Mouse (Mus musculus): ENCODE measurements around the gene Mfsd9. TPM values are rescaled to one million over a fixed set of nuclear protein-coding genes. Genes with fewer than 3 reads are reported as not detected.

The Mfsd9 gene
- polyA plus RNA-seq, 1 experiment: 1.2 TPM

DNA sequence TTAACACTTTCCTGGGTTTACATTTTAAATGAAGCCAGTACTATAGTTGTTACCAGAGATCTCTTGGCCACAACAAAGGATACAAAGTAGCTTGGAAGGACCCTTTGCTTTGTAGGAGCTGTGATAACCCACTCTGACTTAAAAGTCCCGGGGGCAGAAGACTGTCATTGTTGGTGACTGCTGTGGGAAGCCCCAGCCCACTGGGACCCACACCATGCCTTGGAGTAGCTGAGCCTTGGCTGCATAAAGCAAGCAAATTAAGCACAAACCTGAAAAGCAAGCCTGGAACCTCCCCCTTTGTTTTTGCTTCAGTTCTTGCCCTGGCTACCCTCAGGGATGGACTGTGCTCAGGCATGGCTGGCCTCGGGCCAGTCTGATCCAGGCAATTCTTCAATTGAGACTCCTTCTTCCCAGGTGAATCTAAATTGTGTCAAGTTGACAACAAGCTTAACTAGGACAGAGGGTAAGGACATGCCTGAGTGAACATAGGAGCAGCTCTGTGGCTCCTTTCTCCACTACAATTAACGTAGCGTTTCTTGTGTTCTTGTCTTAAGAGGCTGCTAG is 21.1 kb downstream of the Mfsd9 start:
- H3K27me3 ChIP-seq (ENCODE audit: control insufficient read depth, insufficient read depth, insufficient read length): no peaks in the 10 kb centered on the region
- H3K79me2 ChIP-seq (ENCODE audit: control insufficient read depth, insufficient read depth): no peaks in the 10 kb centered on the region
- no peaks in the 10 kb centered on the region for H3K79me3 ChIP-seq (ENCODE audit: low read depth)
- TF ChIP-seq MYOG (IDR thresholded peaks at IDR 0.05; ENCODE audit: control insufficient read depth, extremely low read depth, insufficient read length): no peak
- no peak for TF ChIP-seq CTCF (IDR thresholded peaks at IDR 0.05; ENCODE audit: control insufficient read depth, insufficient read depth, insufficient read length)
- TF ChIP-seq MYOD1 (IDR thresholded peaks at IDR 0.05; ENCODE audit: control insufficient read depth, insufficient read length, low read depth): no peak
- no peak for TF ChIP-seq MAX (IDR thresholded peaks at IDR 0.05)
- TF ChIP-seq USF1 (IDR thresholded peaks at IDR 0.05; ENCODE audit: low read depth): no peak
- TF ChIP-seq FOSL1 (IDR thresholded peaks at IDR 0.05; ENCODE audit: insufficient read depth, low read length, poor library complexity, severe bottlenecking): no peak
- no peak for TF ChIP-seq CEBPB (IDR thresholded peaks at IDR 0.05; ENCODE audit: low read depth)
- no peak overlapping the region for H3ac ChIP-seq (ENCODE audit: control insufficient read depth, insufficient read length, low read depth)
- H3K4me3 ChIP-seq (ENCODE audit: insufficient read depth, poor library complexity, severe bottlenecking): no peak overlapping the region
- no peaks in the 10 kb centered on the region for H3K36me3 ChIP-seq (ENCODE audit: control insufficient read depth, insufficient read depth)

DNA sequence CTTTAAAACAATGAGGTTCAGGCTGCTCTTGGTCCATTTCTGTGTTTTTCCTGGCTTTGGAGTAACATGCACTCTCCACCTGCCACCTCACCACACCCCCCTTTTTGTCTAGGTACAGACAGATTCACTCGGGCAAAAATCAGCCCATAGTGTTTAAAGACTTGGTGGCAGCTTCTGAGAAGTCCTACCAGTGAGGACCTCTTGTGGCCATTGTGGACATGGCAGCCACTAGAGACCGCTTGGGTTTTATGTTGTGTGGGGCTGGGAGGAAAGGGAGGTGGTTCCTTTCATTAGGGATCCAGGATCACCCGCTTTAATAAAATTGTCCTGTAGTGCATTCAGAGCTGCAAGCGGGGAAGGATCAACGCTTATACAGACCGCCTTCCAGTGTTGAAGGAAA is 21.9 kb downstream of the Mfsd9 start:
- Histone ChIP-seq H3K4me3 (ENCODE audit: insufficient read depth, poor library complexity, severe bottlenecking) (no peak overlapping the region), H3K79me3 (ENCODE audit: low read depth) (no peaks in the 10 kb centered on the region), H3K27me3 (ENCODE audit: control insufficient read depth, insufficient read depth, insufficient read length) (no peaks in the 10 kb centered on the region), H3K79me2 (ENCODE audit: control insufficient read depth, insufficient read depth) (no peaks in the 10 kb centered on the region), H3ac (ENCODE audit: control insufficient read depth, insufficient read length, low read depth) (no peak overlapping the region), H3K36me3 (ENCODE audit: control insufficient read depth, insufficient read depth) (no peaks in the 10 kb centered on the region)
- peak; percentile 27 for TF ChIP-seq CTCF (IDR thresholded peaks at IDR 0.05; ENCODE audit: control insufficient read depth, insufficient read depth, insufficient read length)
- TF ChIP-seq MYOD1 (IDR thresholded peaks at IDR 0.05; ENCODE audit: control insufficient read depth, insufficient read length, low read depth): no peak
- no peak for TF ChIP-seq MAX (IDR thresholded peaks at IDR 0.05)
- no peak for TF ChIP-seq MYOG (IDR thresholded peaks at IDR 0.05; ENCODE audit: control insufficient read depth, extremely low read depth, insufficient read length)

DNA sequence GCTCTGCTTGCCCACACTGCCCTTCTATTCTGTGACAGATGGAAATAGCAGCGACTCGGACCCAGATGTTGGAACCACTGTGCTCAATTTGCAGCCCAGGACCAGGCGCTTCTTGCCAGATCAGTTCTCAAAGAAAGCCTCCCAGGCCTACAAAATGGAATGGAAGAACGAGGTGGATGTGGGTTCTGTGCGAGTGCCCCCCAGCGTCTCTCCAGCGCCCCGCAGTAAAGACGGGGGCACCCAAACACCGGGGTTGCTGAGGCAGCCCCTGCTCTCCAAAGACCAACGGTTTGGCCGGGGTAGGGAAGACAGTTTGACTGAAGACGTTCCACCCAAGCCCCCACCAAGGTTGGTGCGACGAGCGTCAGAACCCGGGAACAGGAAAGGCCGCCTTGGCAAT is 22.9 kb downstream of the Mfsd9 start:
- H3K36me3 ChIP-seq (ENCODE audit: control insufficient read depth, insufficient read depth): no peaks in the 10 kb centered on the region
- no peak for TF ChIP-seq CEBPB (IDR thresholded peaks at IDR 0.05; ENCODE audit: low read depth)
- no peak for TF ChIP-seq USF1 (IDR thresholded peaks at IDR 0.05; ENCODE audit: low read depth)
- no peaks in the 10 kb centered on the region for H3K79me2 ChIP-seq (ENCODE audit: control insufficient read depth, insufficient read depth)
- H3K4me3 ChIP-seq (ENCODE audit: insufficient read depth, poor library complexity, severe bottlenecking): no peak overlapping the region
- H3K27me3 ChIP-seq (ENCODE audit: control insufficient read depth, insufficient read depth, insufficient read length): no peaks in the 10 kb centered on the region
- H3K79me3 ChIP-seq (ENCODE audit: low read depth): no peaks in the 10 kb centered on the region
- no peak overlapping the region for H3ac ChIP-seq (ENCODE audit: control insufficient read depth, insufficient read length, low read depth)

DNA sequence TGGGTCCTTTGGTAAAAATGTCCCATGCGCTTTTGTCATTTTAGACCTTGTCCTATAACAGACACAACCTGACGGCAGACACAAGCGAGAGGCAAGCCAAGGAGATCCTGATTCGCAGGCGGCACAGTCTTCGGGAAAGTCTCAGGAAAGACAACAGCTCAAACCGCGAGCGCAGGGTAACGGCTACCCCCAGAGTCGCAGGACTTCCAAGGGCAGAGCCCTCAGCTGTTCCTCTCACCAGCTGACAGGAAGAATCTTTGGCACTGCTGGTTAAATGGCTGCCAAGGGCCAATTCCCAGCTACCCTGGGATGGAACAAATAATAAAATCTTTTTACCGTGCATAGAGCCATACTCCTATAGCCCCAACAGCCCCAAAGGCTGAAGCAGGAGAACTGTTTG is 25.0 kb downstream of the Mfsd9 start:
- H3K79me3 ChIP-seq (ENCODE audit: low read depth): no peaks in the 10 kb centered on the region
- H3K27me3 ChIP-seq (ENCODE audit: control insufficient read depth, insufficient read depth, insufficient read length): no peaks in the 10 kb centered on the region
- H3K79me2 ChIP-seq (ENCODE audit: control insufficient read depth, insufficient read depth): no peaks in the 10 kb centered on the region
- no peaks in the 10 kb centered on the region for H3K36me3 ChIP-seq (ENCODE audit: control insufficient read depth, insufficient read depth)
- H3ac ChIP-seq (ENCODE audit: control insufficient read depth, insufficient read length, low read depth): no peak overlapping the region
- H3K4me3 ChIP-seq (ENCODE audit: insufficient read depth, poor library complexity, severe bottlenecking): no peak overlapping the region
- TF ChIP-seq USF1 (IDR thresholded peaks at IDR 0.05; ENCODE audit: low read depth) (no peak), MYOD1 (IDR thresholded peaks at IDR 0.05; ENCODE audit: control insufficient read depth, insufficient read length, low read depth) (no peak), MAX (IDR thresholded peaks at IDR 0.05) (no peak), MYOG (IDR thresholded peaks at IDR 0.05; ENCODE audit: control insufficient read depth, extremely low read depth, insufficient read length) (no peak), FOSL1 (IDR thresholded peaks at IDR 0.05; ENCODE audit: insufficient read depth, low read length, poor library complexity, severe bottlenecking) (no peak), CTCF (IDR thresholded peaks at IDR 0.05; ENCODE audit: control insufficient read depth, insufficient read depth, insufficient read length) (no peak), CEBPB (IDR thresholded peaks at IDR 0.05; ENCODE audit: low read depth) (no peak)

DNA sequence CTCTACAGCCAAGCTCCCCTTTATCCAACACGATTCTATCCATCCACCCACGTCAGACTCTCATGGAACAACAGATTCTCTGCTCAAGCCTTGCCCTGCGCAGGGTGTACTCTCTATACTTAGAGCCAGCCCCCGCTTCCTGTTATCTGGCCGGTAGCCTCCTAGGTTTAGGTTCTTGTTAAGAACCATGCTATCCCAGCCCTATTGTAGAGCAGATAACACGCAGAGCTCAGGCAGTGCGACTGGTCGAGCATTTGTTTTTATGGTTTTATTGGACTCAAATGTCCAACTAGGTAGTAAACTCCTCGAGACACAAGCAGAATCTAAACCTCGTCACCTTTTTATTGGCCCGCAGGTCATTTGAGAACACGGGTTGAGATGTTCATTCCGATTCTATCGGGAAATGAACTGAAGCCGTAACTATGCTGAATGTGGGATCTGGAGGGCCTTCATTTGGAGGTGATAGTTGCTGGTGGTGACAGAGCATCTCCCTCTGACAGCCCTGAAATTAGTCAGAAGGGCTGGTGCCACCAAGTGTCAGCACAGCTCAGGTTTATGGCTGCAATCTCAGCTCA is 25.7 kb downstream of the Mfsd9 start:
- no peaks in the 10 kb centered on the region for H3K36me3 ChIP-seq (ENCODE audit: control insufficient read depth, insufficient read depth)
- TF ChIP-seq MYOD1 (IDR thresholded peaks at IDR 0.05; ENCODE audit: control insufficient read depth, insufficient read length, low read depth) (no peak), CTCF (IDR thresholded peaks at IDR 0.05; ENCODE audit: control insufficient read depth, insufficient read depth, insufficient read length) (no peak), FOSL1 (IDR thresholded peaks at IDR 0.05; ENCODE audit: insufficient read depth, low read length, poor library complexity, severe bottlenecking) (no peak), MAX (IDR thresholded peaks at IDR 0.05) (no peak), CEBPB (IDR thresholded peaks at IDR 0.05; ENCODE audit: low read depth) (no peak), MYOG (IDR thresholded peaks at IDR 0.05; ENCODE audit: control insufficient read depth, extremely low read depth, insufficient read length) (no peak), USF1 (IDR thresholded peaks at IDR 0.05; ENCODE audit: low read depth) (no peak)

DNA sequence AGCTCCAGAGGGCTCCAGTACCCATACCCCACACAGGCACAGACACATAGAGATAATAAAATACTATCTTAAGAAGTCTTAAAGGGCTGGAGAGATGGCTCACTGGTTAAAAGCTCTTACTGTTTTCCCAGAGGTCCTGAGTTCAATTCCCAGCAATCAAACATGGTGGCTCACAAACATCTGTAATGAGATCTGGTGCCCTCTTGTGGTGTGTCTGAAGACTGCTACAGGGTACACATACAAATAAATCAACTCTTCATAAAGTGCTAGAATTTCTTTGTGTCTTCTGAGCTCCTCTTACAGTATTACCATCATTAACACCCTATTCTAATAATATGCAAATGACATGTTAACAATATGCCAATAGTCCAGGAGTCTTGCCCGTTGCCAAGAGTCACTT is 26.4 kb downstream of the Mfsd9 start:
- no peaks in the 10 kb centered on the region for H3K79me3 ChIP-seq (ENCODE audit: low read depth)
- H3K79me2 ChIP-seq (ENCODE audit: control insufficient read depth, insufficient read depth): no peaks in the 10 kb centered on the region
- H3K27me3 ChIP-seq (ENCODE audit: control insufficient read depth, insufficient read depth, insufficient read length): no peaks in the 10 kb centered on the region
- H3K36me3 ChIP-seq (ENCODE audit: control insufficient read depth, insufficient read depth): no peaks in the 10 kb centered on the region
- TF ChIP-seq MYOG (IDR thresholded peaks at IDR 0.05; ENCODE audit: control insufficient read depth, extremely low read depth, insufficient read length) (no peak), CTCF (IDR thresholded peaks at IDR 0.05; ENCODE audit: control insufficient read depth, insufficient read depth, insufficient read length) (no peak), FOSL1 (IDR thresholded peaks at IDR 0.05; ENCODE audit: insufficient read depth, low read length, poor library complexity, severe bottlenecking) (no peak), MYOD1 (IDR thresholded peaks at IDR 0.05; ENCODE audit: control insufficient read depth, insufficient read length, low read depth) (no peak), CEBPB (IDR thresholded peaks at IDR 0.05; ENCODE audit: low read depth) (no peak), USF1 (IDR thresholded peaks at IDR 0.05; ENCODE audit: low read depth) (no peak), MAX (IDR thresholded peaks at IDR 0.05) (no peak)
- no peak overlapping the region for H3K4me3 ChIP-seq (ENCODE audit: insufficient read depth, poor library complexity, severe bottlenecking)
- H3ac ChIP-seq (ENCODE audit: control insufficient read depth, insufficient read length, low read depth): no peak overlapping the region

More for the DNA sequence above, 25.7 kb downstream of the Mfsd9 start:
- Histone ChIP-seq H3K79me2 (ENCODE audit: control insufficient read depth, insufficient read depth) (no peaks in the 10 kb centered on the region), H3K27me3 (ENCODE audit: control insufficient read depth, insufficient read depth, insufficient read length) (no peaks in the 10 kb centered on the region), H3K4me3 (ENCODE audit: insufficient read depth, poor library complexity, severe bottlenecking) (no peak overlapping the region), H3K79me3 (ENCODE audit: low read depth) (no peaks in the 10 kb centered on the region), H3ac (ENCODE audit: control insufficient read depth, insufficient read length, low read depth) (no peak overlapping the region)
